Mouse (Mus musculus) activated CD4-positive, CD25-positive, alpha-beta regulatory T cell, adult 9 weeks (primary cell): ENCODE results near the gene Pstk. TPM values are rescaled to one million over a fixed set of nuclear protein-coding genes. Genes with fewer than 3 reads are reported as not detected.

Source experiments
- polyA plus RNA-seq: library from polyadenylated mRNA; unstranded; fragments of 100-300 nt; shearing (Covaris generic); gene quantifications from one replicate; pipeline ENCODE4 v1.2.1, GENCODE M21; 2017

Pstk gene
- polyA plus RNA-seq, result 48.7 TPM

DNA sequence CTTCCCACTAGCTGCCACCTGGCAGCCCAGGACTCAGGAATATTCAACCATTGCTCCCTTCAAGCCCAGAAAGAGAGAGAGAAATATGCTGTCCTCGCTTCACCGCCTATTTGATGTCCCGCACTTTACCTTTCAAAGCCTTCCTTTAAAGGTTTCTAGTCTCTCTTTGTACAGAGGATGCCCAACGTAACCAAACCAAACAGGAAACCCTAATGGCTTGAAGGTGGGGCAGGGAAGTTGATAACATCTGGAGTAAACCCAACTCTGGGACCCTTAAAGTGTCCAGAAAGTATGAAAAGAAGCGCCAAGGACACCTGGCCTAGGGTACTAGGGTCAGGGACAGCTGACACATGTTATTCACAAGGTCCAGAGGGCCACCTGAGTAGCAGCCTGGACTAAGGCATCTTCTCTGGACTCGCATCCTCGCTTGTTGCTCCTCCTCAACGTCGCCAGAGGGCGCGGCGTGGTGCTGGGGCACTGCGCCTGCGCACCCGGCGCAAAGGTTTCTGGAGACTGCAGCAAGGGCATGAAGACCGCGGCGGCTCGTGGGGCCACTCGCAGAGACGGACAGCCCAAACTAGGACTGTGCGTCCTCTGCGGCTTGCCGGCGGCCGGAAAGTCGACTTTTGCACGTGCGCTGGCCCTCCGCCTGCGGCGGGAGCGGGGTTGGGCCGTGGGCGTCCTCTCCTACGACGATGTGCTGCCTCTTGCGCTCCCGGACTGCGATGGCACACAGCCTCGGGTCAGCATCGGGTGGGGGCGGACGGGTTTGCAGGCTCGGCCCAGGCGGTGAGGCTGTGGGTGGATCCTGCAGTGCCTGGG is at the start of gene Pstk:
Gene Pstk, plus strand, starts transcription at position 494 of the 822 bp plus-strand sequence.

GRCm38 (mm10) chr7:131322192-131322591 is 48.7 kb upstream of the Pstk start, which contains the start of gene Cuzd1:
Gene Cuzd1 (minus strand): TSS chr7:131322292.

GRCm38 (mm10) chr7:131329416-131329815 is 41.5 kb upstream of the Pstk start, which contains the start of gene Fam24b:
Gene Fam24b (minus strand): TSS chr7:131329516.

GRCm38 (mm10) chr7:131333564-131333963 is 37.4 kb upstream of the Pstk start, which contains the start of gene Fam24a:
Gene Fam24a (plus strand): TSS chr7:131333864.

GRCm38 (mm10) chr7:131362615-131363300 is 8.2 kb upstream of the Pstk start, which contains the start of gene 2310057M21Rik:
Gene 2310057M21Rik (minus strand): TSS chr7:131362759.

GRCm38 (mm10) chr7:131410416-131411058 is 39.6 kb downstream of the Pstk start, which contains the start of the genes Ikzf5 and Acadsb:
Gene Ikzf5 (minus strand): TSS chr7:131410521.
Gene Acadsb (plus strand): TSS chr7:131410601.

Other genes with a start within 250 kb of the Pstk start
- gene 4933402N03Rik, start 224.8 kb upstream of the Pstk start, polyA plus RNA-seq, result not detected
- gene 5430419D17Rik, start 196.7 kb upstream of the Pstk start, polyA plus RNA-seq, result not detected
- not detected for gene Cuzd1, start 48.8 kb upstream of the Pstk start, polyA plus RNA-seq
- gene Fam24b, start 41.6 kb upstream of the Pstk start, polyA plus RNA-seq, result not detected
- gene Fam24a, start 37.3 kb upstream of the Pstk start, polyA plus RNA-seq, result not detected
- gene 2310057M21Rik, start 8.4 kb upstream of the Pstk start, polyA plus RNA-seq, result 20.9 TPM
- gene Ikzf5, start 39.4 kb downstream of the Pstk start, polyA plus RNA-seq, result 26.2 TPM
- 71.5 TPM for gene Acadsb, start 39.5 kb downstream of the Pstk start, polyA plus RNA-seq
- not detected for gene Hmx3, start 171.7 kb downstream of the Pstk start, polyA plus RNA-seq
- gene Hmx2, start 177.6 kb downstream of the Pstk start, polyA plus RNA-seq, result not detected
- 179 TPM for gene Bub3, start 189.1 kb downstream of the Pstk start, polyA plus RNA-seq